Mouse (Mus musculus) ES-E14 (cell line): ENCODE measurements around the gene Psmg3.

Experiments
- CHD2 ChIP-seq: IDR thresholded peaks from 2 replicates; pipeline ENCODE4 v1.6.1; 2014; ENCODE audit warnings: mild to moderate bottlenecking, low read depth, low read length, inconsistent platforms
- MAFK ChIP-seq: IDR thresholded peaks from 2 replicates; pipeline ENCODE4 v1.6.1; 2014; ENCODE audit warnings: mild to moderate bottlenecking, low read depth, low read length, inconsistent platforms; ENCODE audit not compliant: insufficient read depth
- ZC3H11A ChIP-seq: IDR thresholded peaks from 2 replicates; pipeline ENCODE4 v1.6.1; 2012; ENCODE audit warnings: low read depth, mild to moderate bottlenecking, inconsistent platforms, low read length, borderline replicate concordance

DNA sequence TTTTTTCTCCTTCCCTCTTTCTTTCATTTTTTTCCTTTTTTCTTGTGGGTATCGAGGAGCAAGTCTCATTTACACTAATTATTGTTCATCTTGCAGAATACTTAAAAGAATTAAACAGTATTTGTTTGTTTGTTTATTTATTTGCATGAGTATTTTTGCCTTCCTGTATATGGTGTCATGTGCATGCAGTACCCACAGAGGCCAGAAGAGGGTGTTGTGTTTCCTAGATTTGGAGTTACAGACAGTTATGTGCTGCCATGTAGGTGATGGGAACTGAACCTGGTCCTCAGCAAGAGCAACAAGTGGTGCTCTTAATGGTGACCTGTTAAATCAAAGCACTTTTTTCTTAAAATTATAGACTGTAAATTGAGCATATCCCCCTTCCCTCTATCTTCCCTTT is 908 bp upstream of the Psmg3 start:
- no peak for TF ChIP-seq CHD2
- TF ChIP-seq MAFK = no peak
- TF ChIP-seq ZC3H11A = no peak
